Mouse (Mus musculus): ENCODE data around the gene Slc7a15.
"Not testable (repeated sequence)": the region's sequence is repeated elsewhere in the genome, so short reads cannot be mapped to it uniquely, and the experiment has no call there.

The Slc7a15 gene

DNA sequence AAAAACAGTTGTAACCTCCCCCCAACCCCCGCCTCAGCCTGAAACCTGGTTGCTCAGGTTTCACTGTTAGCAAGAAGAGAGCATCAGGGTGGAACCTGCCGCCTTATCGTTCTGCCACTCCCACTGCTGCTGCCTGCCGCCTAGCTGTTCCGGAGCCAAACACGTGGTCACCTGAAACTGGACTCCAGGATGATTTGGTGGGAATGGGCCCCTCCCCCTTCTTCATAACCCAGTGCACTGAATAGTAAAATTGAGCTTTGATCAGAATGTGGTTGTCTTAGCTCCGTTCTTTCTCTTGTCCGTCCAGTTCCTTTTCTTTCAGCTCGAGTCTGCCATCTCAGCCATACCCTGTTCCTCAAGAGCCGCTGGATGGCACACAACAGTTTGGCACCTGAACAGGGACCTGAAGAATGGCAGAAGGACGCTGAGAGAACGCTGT lies 26.9 kb downstream of the Slc7a15 start:
- in situ Hi-C loops (cut with MboI; ENCODE audit: low pct_unique_long_range_greater_than_20kb in 1 of 2, low sequenced_read_pairs in 2 of 2, unreplicated experiment in 1 of 2): not testable (repeated sequence)

DNA sequence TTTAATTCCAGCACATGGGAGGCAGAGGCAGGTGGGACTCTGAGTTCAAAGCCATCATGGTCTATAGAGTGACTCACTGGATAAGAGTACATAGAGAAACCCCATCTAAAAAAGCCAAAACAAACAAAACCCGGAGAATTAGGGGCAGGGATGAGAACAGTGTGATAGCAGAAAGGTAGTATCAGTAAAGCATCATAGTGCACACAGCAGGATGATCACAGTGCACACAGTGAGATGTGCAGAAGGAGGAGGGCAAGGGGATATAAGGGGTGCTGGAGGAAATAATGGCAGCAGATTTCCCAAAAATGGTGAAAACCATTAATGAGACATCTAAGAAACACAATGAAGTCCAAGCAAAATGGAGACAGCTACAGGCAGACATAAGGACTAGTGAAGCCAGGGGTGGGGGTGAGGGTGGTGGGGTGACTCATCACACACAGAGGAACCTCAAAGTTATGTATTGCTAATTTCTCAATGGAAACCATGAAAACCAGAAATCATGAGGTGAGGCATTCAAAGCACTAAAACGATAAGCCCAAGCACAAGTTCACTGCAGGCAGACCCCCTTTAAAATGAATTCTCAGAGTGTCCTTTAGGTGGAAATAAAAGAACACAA lies 27.5 kb downstream of the Slc7a15 start:
- in situ Hi-C loops (cut with MboI; ENCODE audit: low pct_unique_long_range_greater_than_20kb in 1 of 2, low sequenced_read_pairs in 2 of 2, unreplicated experiment in 1 of 2): not testable (repeated sequence)

DNA sequence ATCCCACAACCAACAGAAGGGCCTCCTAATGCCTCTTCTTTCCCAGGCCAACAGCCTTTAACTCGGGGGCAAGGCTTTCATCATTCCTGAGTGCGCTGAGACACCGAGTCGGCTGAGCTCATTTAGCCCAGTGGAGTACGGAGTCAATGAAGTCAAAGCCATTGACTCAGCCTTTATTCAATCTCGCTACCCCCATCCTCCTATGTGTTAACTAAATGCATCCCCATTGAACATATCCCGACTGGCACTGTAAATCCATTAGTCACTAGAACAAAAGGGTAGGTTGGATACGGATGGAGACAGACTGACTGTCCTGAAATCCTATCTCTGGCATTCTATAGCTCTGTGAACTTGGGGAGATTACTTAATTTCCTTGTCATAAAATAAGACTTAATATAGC lies 36.7 kb downstream of the Slc7a15 start:
- in situ Hi-C loops (cut with MboI; ENCODE audit: low pct_unique_long_range_greater_than_20kb in 1 of 2, low sequenced_read_pairs in 2 of 2, unreplicated experiment in 1 of 2): not testable (repeated sequence)

DNA sequence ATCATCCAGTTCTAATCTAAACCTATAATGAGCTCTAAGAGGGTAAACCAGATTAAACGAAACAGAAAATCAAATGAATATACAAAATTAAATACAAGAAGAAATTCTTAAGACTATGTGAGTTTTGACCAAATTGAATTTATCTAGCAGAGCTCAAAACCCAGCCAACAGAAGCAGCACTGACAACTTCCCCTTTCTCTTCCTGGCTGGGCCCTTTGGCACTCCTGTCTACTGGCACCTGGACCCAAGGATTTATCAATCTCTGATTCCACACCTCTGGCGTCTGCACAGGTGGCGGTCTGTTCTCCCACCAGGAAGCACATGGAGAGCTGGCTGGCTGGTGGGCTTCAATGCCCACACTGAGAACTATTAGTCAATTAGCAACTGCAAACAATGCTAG lies 39.0 kb downstream of the Slc7a15 start:
- in situ Hi-C loops (cut with MboI; ENCODE audit: low pct_unique_long_range_greater_than_20kb in 1 of 2, low sequenced_read_pairs in 2 of 2, unreplicated experiment in 1 of 2): not testable (repeated sequence)

DNA sequence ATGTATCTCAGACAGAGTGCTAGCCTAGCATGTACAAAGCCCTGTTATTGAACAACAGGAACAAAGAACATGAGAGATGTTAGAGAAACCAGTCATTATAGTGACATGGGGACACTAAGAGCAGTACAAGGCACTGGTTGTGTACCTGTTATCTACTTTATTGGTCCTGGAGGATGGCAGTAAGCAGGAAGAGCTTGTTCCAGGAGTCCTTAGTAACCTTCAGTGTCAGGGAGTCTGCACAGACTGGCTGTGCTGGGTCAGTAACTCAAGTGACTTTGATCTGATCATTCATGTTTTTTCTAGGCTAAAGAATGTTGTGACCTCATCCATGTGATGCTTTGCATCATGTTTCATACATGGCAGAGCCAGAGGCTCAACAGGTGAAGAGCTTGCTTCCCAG lies 42.7 kb downstream of the Slc7a15 start:
- in situ Hi-C loops (cut with MboI; ENCODE audit: low pct_unique_long_range_greater_than_20kb in 1 of 2, low sequenced_read_pairs in 2 of 2, unreplicated experiment in 1 of 2): no loop called here

DNA sequence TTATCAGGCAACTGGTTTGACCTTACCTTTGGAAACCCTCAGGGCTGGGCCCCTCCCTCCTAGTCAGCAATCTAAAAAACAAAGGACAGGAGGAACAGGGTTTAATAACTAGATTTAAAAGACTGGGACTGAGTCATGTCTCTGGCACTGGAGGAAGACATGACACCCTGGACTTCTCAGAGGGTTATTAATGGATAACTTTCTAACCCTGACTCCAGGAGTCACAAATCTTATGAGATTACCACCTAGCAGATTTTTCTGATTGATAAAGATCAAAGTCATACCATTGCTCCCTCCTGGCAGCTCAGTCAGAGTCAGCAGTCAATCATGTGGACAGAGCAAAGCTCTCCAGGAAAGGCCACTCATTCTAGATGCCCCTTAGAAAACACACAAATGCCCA lies 43.4 kb downstream of the Slc7a15 start:
- in situ Hi-C loops (cut with MboI; ENCODE audit: low pct_unique_long_range_greater_than_20kb in 1 of 2, low sequenced_read_pairs in 2 of 2, unreplicated experiment in 1 of 2): no loop called here

DNA sequence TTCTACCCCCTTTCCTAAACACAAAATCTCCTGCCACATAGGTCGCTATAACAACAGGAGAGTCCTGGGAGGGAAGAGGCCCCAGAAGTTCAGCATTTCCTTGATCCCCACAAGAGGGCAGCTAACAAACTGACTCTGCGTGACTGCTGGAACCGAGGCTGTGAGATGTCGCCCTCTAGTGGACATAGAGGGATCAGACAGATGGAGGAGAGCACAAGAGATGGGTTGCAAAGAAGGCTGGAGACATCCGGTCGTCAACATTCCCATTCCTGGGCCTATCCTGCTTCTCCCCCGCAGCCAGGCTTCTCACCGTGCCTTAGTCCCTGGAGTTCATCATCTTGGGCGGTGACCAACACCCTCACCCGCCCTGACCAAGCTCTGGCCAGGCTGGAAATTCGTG lies 51.5 kb downstream of the Slc7a15 start:
- in situ Hi-C loops (cut with MboI; ENCODE audit: low pct_unique_long_range_greater_than_20kb in 1 of 2, low sequenced_read_pairs in 2 of 2, unreplicated experiment in 1 of 2): no loop called here

DNA sequence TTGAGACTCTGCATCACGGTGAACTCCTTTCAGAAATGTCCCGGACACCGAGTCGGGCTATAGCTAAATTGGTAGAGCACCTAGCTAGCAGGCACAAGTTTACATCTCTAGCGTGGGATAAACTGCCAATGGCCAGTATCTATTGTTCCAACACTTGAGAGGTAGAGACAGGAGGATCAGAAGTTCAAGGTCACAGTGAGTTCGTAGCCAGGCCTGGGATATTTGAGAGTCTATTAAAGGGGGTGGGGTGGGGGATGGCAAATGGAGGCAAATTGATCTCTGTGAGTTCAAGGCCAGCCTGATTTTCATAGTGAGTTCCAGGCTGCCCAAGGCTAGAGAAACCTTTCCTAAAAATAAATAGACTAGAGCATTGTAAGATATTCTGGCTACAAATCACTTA lies 52.1 kb downstream of the Slc7a15 start:
- in situ Hi-C loops (cut with MboI; ENCODE audit: low pct_unique_long_range_greater_than_20kb in 1 of 2, low sequenced_read_pairs in 2 of 2, unreplicated experiment in 1 of 2): no loop called here

DNA sequence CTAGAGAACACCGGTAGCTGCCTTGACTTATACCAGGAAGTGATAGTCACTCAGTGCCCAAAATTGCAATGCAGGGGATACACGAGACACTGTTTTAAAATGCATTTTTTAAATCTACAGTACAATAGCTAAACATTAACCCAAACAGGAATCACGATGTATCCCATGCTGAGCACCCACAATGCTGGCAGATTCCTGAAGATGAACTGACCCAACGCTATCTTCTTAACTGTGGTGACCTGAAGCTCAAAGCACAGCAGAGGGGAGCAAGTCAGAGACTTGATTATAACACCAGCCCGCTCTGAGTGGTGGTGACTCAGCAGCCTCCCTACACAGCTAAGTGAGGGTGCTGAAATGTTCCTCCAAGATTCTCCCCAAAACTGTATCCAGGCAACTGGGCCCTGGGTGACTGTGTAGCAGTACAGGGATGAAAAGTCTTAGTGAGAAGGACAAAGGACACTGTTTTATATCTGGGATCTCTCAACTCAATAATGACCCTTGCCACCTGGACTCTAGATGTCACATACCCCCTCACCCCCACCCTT lies 53.7 kb downstream of the Slc7a15 start:
- in situ Hi-C loops (cut with MboI; ENCODE audit: low pct_unique_long_range_greater_than_20kb in 1 of 2, low sequenced_read_pairs in 2 of 2, unreplicated experiment in 1 of 2): no loop called here

DNA sequence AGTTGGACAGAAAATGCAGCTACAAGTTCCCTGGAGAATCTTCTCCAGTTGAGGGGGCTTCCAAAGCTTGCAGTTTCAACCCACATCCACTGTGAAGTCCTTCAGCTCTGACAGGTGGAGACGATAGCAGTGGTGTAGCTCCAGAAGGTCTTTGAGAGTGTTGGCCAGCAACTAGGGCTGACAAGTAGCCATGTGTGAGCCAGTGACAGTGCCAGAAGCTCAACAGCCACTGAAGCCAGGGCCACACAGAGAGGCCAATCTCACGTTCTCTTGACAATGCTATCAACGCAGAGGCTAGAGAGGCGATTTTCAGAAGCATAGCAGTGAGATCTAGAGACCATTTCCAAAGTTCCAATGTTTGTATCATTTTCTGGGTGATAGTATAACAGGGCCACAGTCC lies 56.5 kb downstream of the Slc7a15 start:
- in situ Hi-C loops (cut with MboI; ENCODE audit: low pct_unique_long_range_greater_than_20kb in 1 of 2, low sequenced_read_pairs in 2 of 2, unreplicated experiment in 1 of 2): no loop called here

DNA sequence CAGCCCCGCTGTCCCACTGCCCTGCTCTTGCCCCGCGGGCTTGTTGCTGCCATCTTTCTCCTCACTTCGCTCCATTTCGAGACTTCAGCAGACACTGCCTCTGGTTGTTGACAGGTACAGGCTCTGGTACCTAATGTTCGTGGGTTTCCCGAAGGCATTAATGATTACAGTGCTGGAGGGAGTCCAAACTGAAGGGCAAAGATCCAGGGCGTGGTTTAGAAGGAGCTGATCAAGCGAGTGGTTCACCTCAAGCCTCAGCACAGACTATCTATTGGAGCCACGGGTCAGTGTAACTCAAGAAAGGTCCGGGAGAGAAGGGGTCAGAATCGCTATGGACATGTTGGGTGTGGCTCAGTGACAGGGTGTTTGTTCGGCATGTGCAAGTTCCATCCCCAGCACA lies 59.4 kb downstream of the Slc7a15 start:
- in situ Hi-C loops (cut with MboI; ENCODE audit: low pct_unique_long_range_greater_than_20kb in 1 of 2, low sequenced_read_pairs in 2 of 2, unreplicated experiment in 1 of 2): no loop called here

DNA sequence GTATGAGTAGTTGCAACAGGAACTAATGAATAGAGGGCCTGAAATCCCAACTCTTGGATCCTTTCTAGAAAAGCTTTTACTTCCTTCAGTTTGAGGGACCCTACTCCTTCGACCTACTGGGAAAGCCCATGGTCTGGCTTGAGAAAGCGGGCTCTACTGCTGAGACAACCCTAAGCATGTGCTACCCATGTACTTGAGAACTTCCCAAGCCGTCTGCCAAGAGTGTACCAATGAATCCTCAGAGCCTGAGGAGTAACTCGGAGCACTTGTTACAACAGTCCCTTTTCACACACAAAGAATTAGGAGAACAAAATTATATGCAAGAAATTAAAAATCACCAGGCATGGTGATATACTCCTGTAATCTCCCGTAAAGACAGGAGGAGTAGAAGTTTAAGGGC lies 61.6 kb downstream of the Slc7a15 start:
- in situ Hi-C loops (cut with MboI; ENCODE audit: low pct_unique_long_range_greater_than_20kb in 1 of 2, low sequenced_read_pairs in 2 of 2, unreplicated experiment in 1 of 2): no loop called here

DNA sequence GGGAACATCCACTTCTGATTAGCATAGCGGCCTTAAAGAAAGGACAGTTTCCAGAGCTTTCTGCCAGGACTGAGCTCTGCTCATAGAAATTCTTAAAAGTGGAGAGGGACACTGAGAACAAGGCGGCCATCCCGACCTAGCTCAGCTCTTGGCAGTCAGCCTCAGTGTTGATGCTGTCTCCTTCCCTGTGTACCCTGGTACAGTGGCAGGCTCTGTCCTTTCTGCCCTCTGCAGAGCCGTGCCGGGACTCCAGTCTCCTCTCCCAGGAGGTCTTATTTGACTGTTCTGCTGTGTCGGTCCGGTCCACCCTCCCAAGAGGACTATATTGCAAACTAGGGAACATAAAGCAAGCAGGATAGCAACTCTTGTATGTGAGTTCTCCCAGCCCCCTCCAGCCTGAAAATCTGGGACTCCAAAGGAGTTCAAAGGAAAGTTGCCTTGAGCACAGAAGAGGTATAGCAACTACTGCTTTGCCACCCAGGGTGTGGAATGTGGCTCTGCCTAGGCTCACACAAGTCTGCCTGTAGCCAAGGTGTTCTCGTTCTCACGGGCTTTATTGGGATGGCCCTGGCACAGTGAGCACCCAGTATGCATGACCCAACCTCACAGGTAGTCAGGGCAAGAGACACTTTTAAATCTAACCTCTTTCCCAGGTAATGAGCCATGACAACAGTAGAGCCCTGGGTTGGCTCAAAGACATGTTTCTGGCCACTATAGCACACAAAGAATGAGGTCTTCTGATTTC lies 62.5 kb downstream of the Slc7a15 start:
- in situ Hi-C loops (cut with MboI; ENCODE audit: low pct_unique_long_range_greater_than_20kb in 1 of 2, low sequenced_read_pairs in 2 of 2, unreplicated experiment in 1 of 2): no loop called here

DNA sequence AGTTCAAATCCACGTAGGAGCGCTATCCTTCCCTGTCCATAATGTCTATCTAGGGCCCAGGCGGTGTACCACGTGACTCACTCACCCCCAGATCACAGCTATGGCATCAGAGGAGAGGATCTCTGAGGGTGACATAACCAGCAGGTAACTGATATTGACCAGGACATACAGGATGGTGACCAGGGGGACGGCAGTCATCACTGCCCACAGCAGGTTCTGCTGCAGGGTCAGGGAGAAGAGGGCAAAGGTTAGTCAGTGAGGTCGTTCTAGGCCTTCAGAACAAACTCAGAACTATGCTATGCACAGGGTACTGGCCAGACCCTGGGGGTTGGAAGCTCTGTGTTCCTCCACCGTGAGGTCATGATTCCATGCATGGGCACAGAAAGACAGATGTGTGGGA lies 63.3 kb downstream of the Slc7a15 start:
- in situ Hi-C loops (cut with MboI; ENCODE audit: low pct_unique_long_range_greater_than_20kb in 1 of 2, low sequenced_read_pairs in 2 of 2, unreplicated experiment in 1 of 2): no loop called here

DNA sequence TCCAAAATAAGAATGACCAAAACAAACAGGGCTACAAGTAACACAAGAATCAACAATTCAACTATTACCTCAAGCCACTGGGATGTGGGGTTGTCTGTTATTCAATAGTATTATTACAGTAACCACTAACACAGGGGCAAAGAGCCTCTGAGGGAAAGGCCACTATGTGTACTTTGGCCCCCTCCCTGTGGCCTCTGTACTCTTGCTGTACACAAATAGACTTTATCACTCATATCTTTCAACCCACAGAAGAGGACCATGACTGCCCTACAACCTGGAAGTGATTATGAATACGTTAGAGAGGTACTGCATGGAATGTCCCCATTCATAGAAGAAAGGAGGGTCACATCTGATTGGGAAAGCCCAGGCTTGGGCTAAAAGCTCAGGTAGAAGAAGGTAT lies 64.0 kb downstream of the Slc7a15 start:
- in situ Hi-C loops (cut with MboI; ENCODE audit: low pct_unique_long_range_greater_than_20kb in 1 of 2, low sequenced_read_pairs in 2 of 2, unreplicated experiment in 1 of 2): no loop called here

DNA sequence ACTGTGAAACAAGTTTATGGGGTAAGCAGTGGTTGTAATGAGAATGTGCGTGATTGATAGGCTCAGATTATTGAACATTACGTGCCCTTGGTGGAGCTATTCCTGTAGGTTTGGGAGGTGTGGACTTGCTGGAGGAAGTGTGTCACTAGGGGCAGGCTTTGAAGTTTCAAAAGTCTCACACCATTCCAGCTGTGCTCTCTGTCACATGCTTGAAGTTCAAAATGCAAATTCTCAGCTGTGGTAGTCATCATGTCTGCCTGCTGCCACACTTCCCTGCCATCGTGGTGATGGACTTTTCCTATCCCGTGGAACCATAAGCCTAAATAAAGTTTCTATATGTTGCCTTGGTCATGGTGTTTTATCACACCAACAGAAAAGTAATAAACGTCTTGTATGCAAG lies 71.1 kb downstream of the Slc7a15 start:
- in situ Hi-C loops (cut with MboI; ENCODE audit: low pct_unique_long_range_greater_than_20kb in 1 of 2, low sequenced_read_pairs in 2 of 2, unreplicated experiment in 1 of 2): no loop called here

DNA sequence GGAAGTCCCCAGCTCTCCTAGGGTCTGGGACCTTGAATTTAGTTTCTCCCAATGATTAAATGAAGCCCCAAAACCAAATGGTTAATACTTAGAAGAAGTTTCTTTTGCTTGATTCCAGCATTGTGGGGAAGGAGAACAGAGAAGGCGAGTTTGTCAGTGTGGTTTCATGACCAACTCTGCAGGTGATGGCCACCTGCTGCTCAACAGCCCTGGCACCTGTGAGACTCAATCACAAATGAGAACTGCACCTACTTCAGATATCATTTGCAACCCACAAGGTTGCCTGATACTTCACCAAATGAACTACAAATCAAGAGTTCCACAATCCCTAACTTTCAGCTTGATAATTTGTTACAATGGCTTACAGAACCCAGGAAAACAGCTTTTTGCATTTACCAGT lies 71.7 kb downstream of the Slc7a15 start:
- in situ Hi-C loops (cut with MboI; ENCODE audit: low pct_unique_long_range_greater_than_20kb in 1 of 2, low sequenced_read_pairs in 2 of 2, unreplicated experiment in 1 of 2): no loop called here

DNA sequence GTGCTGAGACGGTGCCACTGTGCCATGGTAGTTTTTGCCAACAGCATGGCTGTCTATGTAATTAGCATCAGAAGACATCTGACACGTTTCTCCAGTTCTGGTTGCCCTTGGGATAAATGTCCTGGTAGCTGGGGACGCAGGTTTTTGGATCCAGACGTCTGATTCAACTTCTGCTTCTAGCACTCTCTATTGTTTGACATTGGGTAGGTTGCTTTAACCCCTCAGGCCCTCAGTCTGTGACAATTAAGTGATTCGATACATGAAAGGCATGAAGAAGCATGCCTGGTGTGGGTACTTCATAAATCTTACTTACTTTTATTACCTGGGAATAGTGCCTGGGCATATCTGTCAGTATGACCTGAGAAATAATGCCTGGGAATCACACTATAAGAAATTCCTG lies 74.8 kb downstream of the Slc7a15 start:
- in situ Hi-C loops (cut with MboI; ENCODE audit: low pct_unique_long_range_greater_than_20kb in 1 of 2, low sequenced_read_pairs in 2 of 2, unreplicated experiment in 1 of 2): no loop called here

DNA sequence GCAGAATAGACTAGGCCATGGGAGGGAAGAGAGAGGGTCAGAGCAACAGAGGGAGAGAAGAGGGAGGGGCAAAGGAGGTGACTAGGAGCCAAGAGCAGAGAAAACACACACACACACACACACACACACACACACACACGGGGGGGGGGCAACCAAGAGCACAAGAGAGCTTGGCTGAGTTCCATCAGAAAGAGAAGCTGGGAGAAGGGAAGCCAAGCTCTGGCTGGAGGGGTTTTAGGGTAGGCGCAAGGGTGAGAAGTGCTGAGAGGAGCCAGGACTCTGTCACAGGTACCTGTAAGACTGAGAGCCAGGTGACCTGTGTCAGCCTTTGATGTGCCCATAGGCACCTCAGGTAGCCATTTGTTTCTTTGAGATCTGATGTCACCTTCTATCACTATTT lies 76.2 kb downstream of the Slc7a15 start:
- in situ Hi-C loops (cut with MboI; ENCODE audit: low pct_unique_long_range_greater_than_20kb in 1 of 2, low sequenced_read_pairs in 2 of 2, unreplicated experiment in 1 of 2): no loop called here

DNA sequence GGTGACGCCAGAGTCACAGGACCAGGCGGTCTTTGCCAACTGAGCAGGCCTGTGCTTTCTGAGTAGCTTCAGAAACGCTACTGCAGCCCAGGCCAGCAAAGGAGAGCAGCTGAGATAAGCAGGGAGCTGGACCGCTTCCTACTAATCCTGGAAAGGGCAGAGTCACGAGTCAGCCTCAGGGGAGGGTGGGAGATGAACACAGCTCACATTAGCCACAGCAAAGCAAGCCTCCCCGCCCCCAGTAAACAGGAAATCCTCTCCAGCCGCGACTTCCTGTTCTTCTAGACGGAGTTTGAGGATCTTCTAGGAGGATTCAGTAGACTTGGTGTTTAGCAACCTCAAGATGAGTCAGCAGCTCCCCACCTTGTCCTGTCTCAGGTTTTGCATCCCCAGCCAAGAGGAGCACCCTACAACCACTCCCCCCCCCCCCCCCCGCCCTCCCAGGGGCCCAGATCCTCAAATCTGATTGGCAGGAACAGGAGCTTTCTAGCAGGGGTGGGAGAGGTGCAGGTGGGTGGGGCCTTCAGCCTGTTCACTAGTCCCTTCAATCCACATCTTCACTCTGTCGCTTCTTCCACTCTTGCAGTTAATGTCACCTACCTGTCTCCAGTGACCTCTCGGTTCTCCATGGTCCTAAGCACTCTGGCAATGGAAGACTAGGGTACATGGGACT lies 77.4 kb downstream of the Slc7a15 start:
- in situ Hi-C loops (cut with MboI; ENCODE audit: low pct_unique_long_range_greater_than_20kb in 1 of 2, low sequenced_read_pairs in 2 of 2, unreplicated experiment in 1 of 2): no loop called here
